Comparison of ENCODE assay signal across 24 mouse cellular contexts in genomic region chr3:153516848-153517247, GRCm38 (mm10).
DNase-seq lines count a peak whose midpoint lies in the region; ATAC-seq and TF ChIP-seq lines count a peak whose summit lies in the region.
"Had no signal": no experiment of that assay in that cellular context is flagged by ENCODE, and none has a peak within 500 bp of the region (broad histone marks: within the 10 kb centered on the region; RNA-seq: fewer than 3 reads in every experiment).

No protein-coding gene starts in this region.

- H3K27ac ChIP-seq in forebrain, embryonic 16.5 days (ENCODE audit: low read length): no peak overlapping the region
- no peak overlapping the region for H3K27ac ChIP-seq in forebrain, embryonic 10.5 days
- no peak overlapping the region for H3K27ac ChIP-seq in hindbrain, postnatal 0 days
- no peak overlapping the region for H3K27ac ChIP-seq in hindbrain, embryonic 14.5 days
- H3K27ac ChIP-seq: gastrocnemius, adult 2 months; hindbrain, embryonic 12.5 days had no signal

- H3K4me1 ChIP-seq in forebrain, embryonic 16.5 days (replicated peaks; ENCODE audit: control insufficient read depth, insufficient read depth, low read length): no peaks in the 10 kb centered on the region
- peaks cover 8% of the 10 kb centered on the region; the same call in 1 of the 2 replicates for H3K4me1 ChIP-seq in forebrain, embryonic 10.5 days
- H3K4me1 ChIP-seq in hindbrain, postnatal 0 days (ENCODE audit: insufficient read depth, low read length): no peaks in the 10 kb centered on the region
- no peaks in the 10 kb centered on the region for H3K4me1 ChIP-seq in hindbrain, embryonic 14.5 days (replicated peaks; ENCODE audit: control insufficient read depth, insufficient read depth, low read length)

- no peaks in the 10 kb centered on the region for H3K36me3 ChIP-seq in forebrain, embryonic 16.5 days (ENCODE audit: control insufficient read depth, insufficient read depth)
- no peaks in the 10 kb centered on the region for H3K36me3 ChIP-seq in forebrain, embryonic 10.5 days (replicated peaks)
- H3K36me3 ChIP-seq in hindbrain, postnatal 0 days (ENCODE audit: insufficient read depth, low read length): no peaks in the 10 kb centered on the region
- H3K36me3 ChIP-seq in hindbrain, embryonic 14.5 days (replicated peaks; ENCODE audit: control insufficient read depth, insufficient read depth): no peaks in the 10 kb centered on the region
- H3K36me3 ChIP-seq: hindbrain, embryonic 12.5 days had no signal

- peak; percentile 58; the same call in 1 of the 2 replicates for ATAC-seq in forebrain, embryonic 16.5 days
- peak; percentile 46; the same call in 1 of the 2 replicates for ATAC-seq in hindbrain, postnatal 0 days
- ATAC-seq in hindbrain, embryonic 14.5 days (ENCODE audit: low FRiP score): no peak
- no peak for ATAC-seq in inflammation-experienced regulatory T-cells, adult 6 months
- ATAC-seq: activated CD4-positive, CD25-positive, alpha-beta regulatory T cell, adult 4 months; hindbrain, embryonic 16.5 days; intestine, embryonic 16.5 days; Patski had no signal

- WGBS in forebrain, embryonic 16.5 days: 66% methylated on average over 7 of the region's 7 CpGs
- WGBS in forebrain, embryonic 10.5 days: 79% methylated on average over 7 of the region's 7 CpGs
- WGBS in hindbrain, postnatal 0 days: 68% methylated on average over 7 of the region's 7 CpGs
- WGBS in hindbrain, embryonic 14.5 days: 77% methylated on average over 7 of the region's 7 CpGs

- no peaks in the 10 kb centered on the region for H3K9me3 ChIP-seq in forebrain, embryonic 16.5 days (ENCODE audit: control insufficient read depth, low read length)
- peaks cover 5% of the 10 kb centered on the region; the same call in 1 of the 2 replicates for H3K9me3 ChIP-seq in forebrain, embryonic 10.5 days
- H3K9me3 ChIP-seq in hindbrain, postnatal 0 days (ENCODE audit: low read length): 0 out of 2 replicates have a peak, but pooled peaks cover 4% of the 10 kb centered on the region
- peaks cover 11% of the 10 kb centered on the region; the same call in 1 of the 2 replicates for H3K9me3 ChIP-seq in hindbrain, embryonic 14.5 days (ENCODE audit: control insufficient read depth, low read length)
- H3K9me3 ChIP-seq: G1E had no signal

- TF ChIP-seq CTCF in hindbrain, postnatal 0 days (IDR thresholded peaks at IDR 0.05; ENCODE audit: low read depth): no peak

- no peaks in the 10 kb centered on the region for H3K27me3 ChIP-seq in forebrain, embryonic 16.5 days (replicated peaks; ENCODE audit: control insufficient read depth, insufficient read depth, low read length)
- no peaks in the 10 kb centered on the region for H3K27me3 ChIP-seq in forebrain, embryonic 10.5 days (ENCODE audit: poor library complexity, severe bottlenecking)
- no peaks in the 10 kb centered on the region for H3K27me3 ChIP-seq in hindbrain, postnatal 0 days (ENCODE audit: insufficient read depth, low read length)
- H3K27me3 ChIP-seq in hindbrain, embryonic 14.5 days (ENCODE audit: control insufficient read depth, insufficient read depth, low read length): no peaks in the 10 kb centered on the region
- H3K27me3 ChIP-seq: hindbrain, embryonic 12.5 days; Patski had no signal

- no peak overlapping the region for H3K4me2 ChIP-seq in forebrain, embryonic 16.5 days (ENCODE audit: low read length)
- H3K4me2 ChIP-seq in hindbrain, postnatal 0 days (ENCODE audit: low read depth, low read length): no peak overlapping the region
- H3K4me2 ChIP-seq in hindbrain, embryonic 14.5 days (replicated peaks): no peak overlapping the region
- H3K4me2 ChIP-seq: heart, embryonic 11.5 days; hindbrain, embryonic 12.5 days had no signal

- H3K9ac ChIP-seq in forebrain, embryonic 16.5 days (replicated peaks; ENCODE audit: low read depth, low read length): no peak overlapping the region
- no peak overlapping the region for H3K9ac ChIP-seq in hindbrain, postnatal 0 days (replicated peaks; ENCODE audit: low read length)
- H3K9ac ChIP-seq in hindbrain, embryonic 14.5 days: no peak overlapping the region
- H3K9ac ChIP-seq: hindbrain, embryonic 12.5 days had no signal

- no peak overlapping the region for H3K4me3 ChIP-seq in forebrain, embryonic 16.5 days (replicated peaks; ENCODE audit: low read length)
- no peak overlapping the region for H3K4me3 ChIP-seq in forebrain, embryonic 10.5 days
- H3K4me3 ChIP-seq in hindbrain, postnatal 0 days (ENCODE audit: low read length): no peak overlapping the region
- no peak overlapping the region for H3K4me3 ChIP-seq in hindbrain, embryonic 14.5 days (replicated peaks; ENCODE audit: low read length)
- H3K4me3 ChIP-seq: gastrocnemius, adult 2 months; hindbrain, embryonic 12.5 days had no signal

- no peak for DNase-seq in forebrain, embryonic 10.5 days (ENCODE audit: extremely low spot score, low spot score)
- DNase-seq in hindbrain, postnatal 0 days (ENCODE audit: low spot score): no peak
- no peak for DNase-seq in hindbrain, embryonic 14.5 days (ENCODE audit: low spot score)
- DNase-seq in ES-CJ7 (ENCODE audit: low read depth, low spot score): peak; percentile 14
- DNase-seq in R1 (ENCODE audit: low read depth, low spot score): peak; percentile 57
- DNase-seq: adrenal gland, adult 8-10 months; adrenal gland, postnatal 25 days; cerebellum, adult 11-12 months; cerebellum, adult 8-10 months; cerebellum, postnatal 10 days; gastrocnemius, adult 2 months; gastrocnemius, postnatal 14 days; heart, adult 11 months; kidney, adult 18-20 months; kidney, adult 9 months had no signal

Comparison
In these comparisons a context has a peak if more than half of its experiments do, and no peak if none do; other contexts are left out.
1. ATAC-seq: peak in forebrain, embryonic 16.5 days (single experiment) and hindbrain, postnatal 0 days (single experiment); none in hindbrain, embryonic 14.5 days (single experiment) and inflammation-experienced regulatory T-cells, adult 6 months (single experiment).
2. DNase-seq: peak in ES-CJ7 (single experiment) and R1 (single experiment); none in forebrain, embryonic 10.5 days (single experiment), hindbrain, postnatal 0 days (single experiment) and hindbrain, embryonic 14.5 days (single experiment).